Mouse (Mus musculus): ENCODE measurements around the gene Taar5.

DNA sequence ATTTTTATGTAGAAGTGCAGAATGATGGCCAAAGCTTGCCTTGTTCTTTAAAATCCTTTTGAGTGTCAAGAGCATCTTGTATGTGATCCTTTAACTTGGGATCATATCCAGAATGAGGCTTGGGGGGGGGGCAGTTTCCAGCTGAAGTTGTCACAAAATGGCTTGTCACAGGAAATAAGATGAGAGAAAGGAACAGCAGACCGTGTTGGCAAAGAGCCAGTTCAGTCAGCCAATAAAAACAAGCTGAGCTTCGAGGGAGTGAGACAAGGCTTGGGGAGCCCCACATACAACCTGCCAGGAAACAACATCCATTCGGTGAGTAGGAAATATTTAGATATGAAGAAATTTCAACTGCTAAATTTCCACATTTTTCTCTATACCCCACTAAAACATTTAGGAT is 7.1 kb upstream of the Taar5 start:
- TF ChIP-seq CTCF (IDR thresholded peaks at IDR 0.05; ENCODE audit: low read depth) (no peak), EP300 (optimal IDR thresholded peaks at IDR 0.05) (no peak)

Measured in stomach, postnatal 0 days (tissue).